9 mouse cellular contexts compared by ENCODE assay signal in genomic region chr16:97534876-97535461, GRCm38 (mm10). TPM values are rescaled to one million over a fixed set of nuclear protein-coding genes. Genes with fewer than 3 reads are reported as not detected.
DNase-seq lines count a peak whose midpoint lies in the region; ATAC-seq and TF ChIP-seq lines count a peak whose summit lies in the region.
"Had no signal": no experiment of that assay in that cellular context is flagged by ENCODE, and none has a peak within 500 bp of the region (broad histone marks: within the 10 kb centered on the region; RNA-seq: fewer than 3 reads in every experiment).

No protein-coding gene starts in this region.

- H3K4me3 ChIP-seq in cortical plate, adult 2 months (ENCODE audit: insufficient read depth, low read length): no peak overlapping the region

- H3K27ac ChIP-seq in cortical plate, adult 2 months (ENCODE audit: insufficient read depth, low read length): peak overlapping the region; percentile 63

- no peak for TF ChIP-seq POLR2A in cortical plate, adult 2 months (IDR thresholded peaks at IDR 0.05; ENCODE audit: extremely low read depth, insufficient read depth, low read length)

- peaks cover 4% of the 10 kb centered on the region; the same call in 1 of the 2 replicates for H3K4me1 ChIP-seq in cortical plate, adult 2 months (ENCODE audit: control insufficient read depth, insufficient read depth, low read length)

- ATAC-seq in cerebellum, adult (ENCODE audit: insufficient number of reproducible peaks, low FRiP score, low TSS enrichment): peak; percentile 49; the same call in 1 of the 2 replicates

- DNase-seq in cerebellum, adult 11 months: no peak
- DNase-seq in gastrocnemius, postnatal 10 days: peak; percentile 21
- DNase-seq in induced T-regulatory cell, adult 2 months (ENCODE audit: low read depth): peak; percentile 72
- peak; percentile 33 for DNase-seq in left cerebral cortex, adult 11 months (ENCODE audit: low spot score)
- DNase-seq in lung, postnatal 10 days: peak; percentile 77
- peak; percentile 20 for DNase-seq in retina, adult 2 months (ENCODE audit: low read depth, low spot score)

- no peak for TF ChIP-seq CTCF in cortical plate, adult 2 months (IDR thresholded peaks at IDR 0.05; ENCODE audit: extremely low read depth, insufficient read depth, low read length)

RNA-seq across cellular contexts. Expression of gene Fam3b, which starts 20.4 kb away (rescaled TPM):
- not detected in 2 replicates for polyA plus RNA-seq in cortical plate, adult 2 months (2012; rRNA removed)
- not detected for total RNA-seq in gastrocnemius, postnatal 10 days (2021)
- total RNA-seq: neutrophil, adult 5-6 weeks had no signal
